Mouse (Mus musculus): Measurements from ENCODE around the gene Zbtb34.

GRCm38 (mm10) chr2:33439471-33439881 is 8.4 kb upstream of the Zbtb34 start:
- TF ChIP-seq CTCF (IDR thresholded peaks at IDR 0.05; ENCODE audit: control insufficient read depth, insufficient read depth, insufficient read length) (no peak), MAX (IDR thresholded peaks at IDR 0.05) (no peak)

Measured in C2C12 (cell line).